Mouse (Mus musculus): ENCODE data around the gene Hoxd10. TPM values are rescaled to one million over a fixed set of nuclear protein-coding genes. Genes with fewer than 3 reads are reported as not detected.
A peak's percentile ranks its signal among the peaks of the same experiment; 100 is the strongest.

The Hoxd10 gene
- 0.10 TPM in 1 of 2 replicates, not detected in the other for polyA plus RNA-seq (2015; fragmentation: Nextera tagmentation; extraction: Ambion mirVana)

DNA sequence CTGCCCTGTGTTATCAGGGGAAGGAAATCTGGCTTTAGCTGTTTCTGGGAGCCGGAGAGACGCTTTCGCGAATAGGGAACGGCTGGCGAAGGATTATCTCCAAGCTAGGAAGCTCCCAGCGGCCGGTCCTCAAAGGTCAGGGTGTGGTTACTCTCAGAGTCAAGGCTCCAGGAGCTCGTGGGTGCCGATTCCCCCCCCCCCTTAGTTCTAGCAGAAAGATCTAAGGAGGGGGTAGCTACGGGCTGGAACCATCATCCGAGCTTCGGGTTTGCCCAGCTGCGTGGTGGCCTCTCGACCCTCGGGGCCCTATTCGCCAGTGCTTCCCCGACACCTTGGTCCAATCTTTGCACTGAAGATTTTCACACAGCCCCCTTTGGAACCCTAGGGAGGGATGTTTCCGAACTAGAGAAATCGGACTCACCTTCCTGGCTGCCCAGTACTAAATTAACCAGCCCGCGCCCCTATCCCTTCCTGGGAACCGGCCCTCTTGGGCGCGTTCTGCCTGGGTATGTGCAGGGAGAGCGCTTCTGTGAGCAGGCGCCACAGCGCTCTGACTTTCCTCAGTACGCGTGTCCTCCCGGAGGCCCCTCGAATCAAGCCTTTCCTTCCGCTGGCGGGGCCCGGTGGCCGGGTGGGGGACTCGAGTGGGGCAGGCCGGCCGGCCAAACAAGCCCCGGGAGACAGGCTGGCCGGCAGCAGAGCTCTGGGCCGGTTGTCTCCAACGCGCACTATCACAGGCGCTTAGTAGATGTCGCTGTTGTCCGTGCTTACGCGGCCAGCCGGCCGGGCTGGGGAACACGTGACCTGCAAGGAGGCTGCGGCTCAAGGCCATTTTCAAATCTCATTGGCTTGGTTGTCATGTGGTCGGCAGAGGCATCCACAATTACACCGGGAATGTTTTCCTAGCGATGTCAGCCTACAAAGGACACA, at the start of gene Hoxd10:
Gene Hoxd10 (plus strand): TSS at position 903 of the 930 bp plus-strand sequence.
- Histone ChIP-seq H3K9ac (ENCODE audit: low read length) (no peak within 1 kb of the TSS), H3K27me3 (ENCODE audit: control insufficient read depth, insufficient read depth, low read length) (peaks cover 41% of the 10 kb centered on the region), H3K9me3 (ENCODE audit: control insufficient read depth, low read length) (no peaks in the 10 kb centered on the region), H3K4me1 (replicated peaks; ENCODE audit: control insufficient read depth, insufficient read depth) (no peaks in the 10 kb centered on the region), H3K4me2 (replicated peaks; ENCODE audit: low read depth) (no peak within 1 kb of the TSS), H3K4me3 (ENCODE audit: low read depth, low read length) (peak within 1 kb of the TSS; percentile 15), H3K36me3 (ENCODE audit: control insufficient read depth, insufficient read depth, low read length) (no peaks in the 10 kb centered on the region), H3K27ac (replicated peaks) (no peak within 1 kb of the TSS)
- TF ChIP-seq CTCF (IDR thresholded peaks at IDR 0.05; ENCODE audit: low read depth) (peak; percentile 58), EP300 (optimal IDR thresholded peaks at IDR 0.05) (no peak)
- ATAC-seq (ENCODE audit: low FRiP score, low TSS enrichment): no peak
- WGBS: 2% methylated on average over 56 of the region's 56 CpGs
- DNase-seq (ENCODE audit: low spot score): no peak

DNA sequence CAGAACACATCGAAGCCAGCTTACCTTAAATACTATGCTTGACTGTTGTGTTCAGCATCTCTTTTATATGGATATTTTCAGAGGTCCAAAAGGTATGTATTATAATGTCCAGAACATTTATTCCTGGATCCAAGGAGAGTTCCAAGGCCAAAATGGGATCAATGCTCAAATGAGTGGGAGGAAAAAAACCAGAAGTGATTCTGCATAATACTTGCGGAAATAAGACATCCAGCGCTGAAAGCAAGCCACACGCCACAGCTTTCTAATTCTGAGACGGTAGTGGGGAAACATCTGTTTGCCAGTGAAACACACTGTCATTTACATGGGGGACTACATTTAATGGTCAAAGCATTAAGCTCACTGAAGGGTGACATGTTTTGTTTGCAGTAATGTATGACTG, 49.3 kb upstream of the Hoxd10 start:
- no peaks in the 10 kb centered on the region for H3K9me3 ChIP-seq (ENCODE audit: control insufficient read depth, low read length)
- H3K27ac ChIP-seq (replicated peaks): no peak overlapping the region
- no peaks in the 10 kb centered on the region for H3K36me3 ChIP-seq (ENCODE audit: control insufficient read depth, insufficient read depth, low read length)
- no peak overlapping the region for H3K4me2 ChIP-seq (replicated peaks; ENCODE audit: low read depth)
- peaks cover 6% of the 10 kb centered on the region; the same call in 1 of the 2 replicates for H3K27me3 ChIP-seq (ENCODE audit: control insufficient read depth, insufficient read depth, low read length)
- no peak overlapping the region for H3K9ac ChIP-seq (ENCODE audit: low read length)
- TF ChIP-seq EP300 (optimal IDR thresholded peaks at IDR 0.05) (no peak), CTCF (IDR thresholded peaks at IDR 0.05; ENCODE audit: low read depth) (no peak)
- ATAC-seq (ENCODE audit: low FRiP score, low TSS enrichment) (no peak), DNase-seq (ENCODE audit: low spot score) (no peak)
- no peaks in the 10 kb centered on the region for H3K4me1 ChIP-seq (replicated peaks; ENCODE audit: control insufficient read depth, insufficient read depth)
- no peak overlapping the region for H3K4me3 ChIP-seq (ENCODE audit: low read depth, low read length)
- 60% methylated on average over 5 of the region's 5 CpGs for WGBS

- no peak overlapping the region for H3K27ac ChIP-seq (replicated peaks)
- WGBS: 83% methylated on average over 3 of the region's 3 CpGs
- TF ChIP-seq EP300 (optimal IDR thresholded peaks at IDR 0.05) (no peak), CTCF (IDR thresholded peaks at IDR 0.05; ENCODE audit: low read depth) (no peak)
- H3K9me3 ChIP-seq (ENCODE audit: control insufficient read depth, low read length): no peaks in the 10 kb centered on the region
- H3K27me3 ChIP-seq (ENCODE audit: control insufficient read depth, insufficient read depth, low read length): peaks cover 26% of the 10 kb centered on the region; the same call in 1 of the 2 replicates
- no peak overlapping the region for H3K4me2 ChIP-seq (replicated peaks; ENCODE audit: low read depth)
- H3K4me1 ChIP-seq (replicated peaks; ENCODE audit: control insufficient read depth, insufficient read depth): no peaks in the 10 kb centered on the region
- H3K4me3 ChIP-seq (ENCODE audit: low read depth, low read length): no peak overlapping the region
- H3K9ac ChIP-seq (ENCODE audit: low read length): no peak overlapping the region
- ATAC-seq (ENCODE audit: low FRiP score, low TSS enrichment): no peak
- no peak for DNase-seq (ENCODE audit: low spot score)
- no peaks in the 10 kb centered on the region for H3K36me3 ChIP-seq (ENCODE audit: control insufficient read depth, insufficient read depth, low read length)
These were observed 46.1 kb upstream of the Hoxd10 start for GRCm38 (mm10) chr2:74645631-74646030.

GRCm38 (mm10) chr2:74647082-74647864, 44.5 kb upstream of the Hoxd10 start:
- Histone ChIP-seq H3K27me3 (ENCODE audit: control insufficient read depth, insufficient read depth, low read length) (peaks cover 29% of the 10 kb centered on the region; the same call in 1 of the 2 replicates), H3K4me1 (replicated peaks; ENCODE audit: control insufficient read depth, insufficient read depth) (no peaks in the 10 kb centered on the region), H3K9ac (ENCODE audit: low read length) (no peak overlapping the region), H3K9me3 (ENCODE audit: control insufficient read depth, low read length) (no peaks in the 10 kb centered on the region), H3K4me2 (replicated peaks; ENCODE audit: low read depth) (no peak overlapping the region), H3K4me3 (ENCODE audit: low read depth, low read length) (no peak overlapping the region), H3K27ac (replicated peaks) (no peak overlapping the region), H3K36me3 (ENCODE audit: control insufficient read depth, insufficient read depth, low read length) (no peaks in the 10 kb centered on the region)
- TF ChIP-seq EP300 (optimal IDR thresholded peaks at IDR 0.05) (no peak), CTCF (IDR thresholded peaks at IDR 0.05; ENCODE audit: low read depth) (no peak)
- DNase-seq (ENCODE audit: low spot score) (no peak), ATAC-seq (ENCODE audit: low FRiP score, low TSS enrichment) (no peak)
- 17% methylated on average over 7 of the region's 7 CpGs for WGBS

- Histone ChIP-seq H3K9ac (ENCODE audit: low read length) (no peak overlapping the region), H3K27ac (replicated peaks) (no peak overlapping the region)
These were observed 38.8 kb upstream of the Hoxd10 start for GRCm38 (mm10) chr2:74652996-74653340.

More at GRCm38 (mm10) chr2:74652996-74653340, 38.8 kb upstream of the Hoxd10 start:
- ATAC-seq (ENCODE audit: low FRiP score, low TSS enrichment) (no peak), DNase-seq (ENCODE audit: low spot score) (no peak)
- Histone ChIP-seq H3K27me3 (ENCODE audit: control insufficient read depth, insufficient read depth, low read length) (peaks cover 43% of the 10 kb centered on the region; the same call in 1 of the 2 replicates), H3K4me2 (replicated peaks; ENCODE audit: low read depth) (no peak overlapping the region), H3K9me3 (ENCODE audit: control insufficient read depth, low read length) (no peaks in the 10 kb centered on the region), H3K4me3 (ENCODE audit: low read depth, low read length) (no peak overlapping the region), H3K36me3 (ENCODE audit: control insufficient read depth, insufficient read depth, low read length) (no peaks in the 10 kb centered on the region), H3K4me1 (replicated peaks; ENCODE audit: control insufficient read depth, insufficient read depth) (no peaks in the 10 kb centered on the region)
- no peak for TF ChIP-seq CTCF (IDR thresholded peaks at IDR 0.05; ENCODE audit: low read depth)
- TF ChIP-seq EP300 (optimal IDR thresholded peaks at IDR 0.05): no peak
- WGBS: 35% methylated on average over 2 of the region's 2 CpGs
